Mouse (Mus musculus) spleen, adult 2 months (tissue): ENCODE data around the gene Eri3. TPM values are rescaled to one million over a fixed set of nuclear protein-coding genes. Genes with fewer than 3 reads are reported as not detected.

Experiments used
- DNase-seq, 2 experiments: peaks; one replicate each; pipeline versions ENCODE4 v3.0.0 to v3.0.0-alpha.2; 2012 to 2021; ENCODE audit warnings: low spot score in 2 of 2, low read depth in 1 of 2
- H3K27ac ChIP-seq: fragments of 200-500 bp; 2 replicates; pipeline ENCODE4 v1.5.1; 2012; ENCODE audit warnings: low read length, inconsistent platforms; ENCODE audit not compliant: insufficient read depth
- H3K27me3 ChIP-seq: fragments of 200-500 bp; 2 replicates; pipeline ENCODE4 v1.6.1; 2012; ENCODE audit warnings: mild to moderate bottlenecking, moderate library complexity, low read length, inconsistent platforms; ENCODE audit not compliant: control insufficient read depth, insufficient read depth
- H3K36me3 ChIP-seq: fragments of 200-500 bp; 2 replicates; pipeline ENCODE4 v1.6.1; 2012; ENCODE audit warnings: mild to moderate bottlenecking, low read length, inconsistent platforms; ENCODE audit not compliant: control insufficient read depth, insufficient read depth
- H3K4me1 ChIP-seq: fragments of 200-500 bp; 2 replicates; pipeline ENCODE4 v1.6.1; 2011; ENCODE audit warnings: inconsistent platforms; ENCODE audit not compliant: control insufficient read depth, insufficient read depth, insufficient read length
- H3K4me3 ChIP-seq: fragments of 200-500 bp; 2 replicates; pipeline ENCODE4 v1.5.1; 2011; ENCODE audit warnings: mild to moderate bottlenecking, inconsistent platforms; ENCODE audit not compliant: insufficient read depth, insufficient read length; ENCODE audit errors: extremely low read depth
- CTCF ChIP-seq: fragments of 200-500 bp; IDR thresholded peaks from 2 replicates; pipeline ENCODE4 v1.5.1; 2011; ENCODE audit warnings: mild to moderate bottlenecking, inconsistent platforms; ENCODE audit not compliant: insufficient read depth, insufficient read length, insufficient replicate concordance; ENCODE audit errors: extremely low read depth
- POLR2A ChIP-seq: fragments of 200-500 bp; IDR thresholded peaks from 2 replicates; pipeline ENCODE4 v1.6.1; 2011; ENCODE audit warnings: low read depth, low read length, inconsistent platforms
- WGBS: fragments of 180-500 bp; shearing (Covaris S2); methylation state at CpG from one replicate; pipeline ENCODE4 v1.1.7; 2018; 5-methylcytosine and 5-hydroxymethylcytosine counted together
- polyA plus RNA-seq: library from polyadenylated mRNA; depleted of rRNA; stranded (reverse); fragments of >200 nt; gene quantifications from 2 replicates; pipeline ENCODE4 v1.2.3, GENCODE M21; 2012

Gene Eri3
- polyA plus RNA-seq, 1 experiment = 48.1 TPM

DNA sequence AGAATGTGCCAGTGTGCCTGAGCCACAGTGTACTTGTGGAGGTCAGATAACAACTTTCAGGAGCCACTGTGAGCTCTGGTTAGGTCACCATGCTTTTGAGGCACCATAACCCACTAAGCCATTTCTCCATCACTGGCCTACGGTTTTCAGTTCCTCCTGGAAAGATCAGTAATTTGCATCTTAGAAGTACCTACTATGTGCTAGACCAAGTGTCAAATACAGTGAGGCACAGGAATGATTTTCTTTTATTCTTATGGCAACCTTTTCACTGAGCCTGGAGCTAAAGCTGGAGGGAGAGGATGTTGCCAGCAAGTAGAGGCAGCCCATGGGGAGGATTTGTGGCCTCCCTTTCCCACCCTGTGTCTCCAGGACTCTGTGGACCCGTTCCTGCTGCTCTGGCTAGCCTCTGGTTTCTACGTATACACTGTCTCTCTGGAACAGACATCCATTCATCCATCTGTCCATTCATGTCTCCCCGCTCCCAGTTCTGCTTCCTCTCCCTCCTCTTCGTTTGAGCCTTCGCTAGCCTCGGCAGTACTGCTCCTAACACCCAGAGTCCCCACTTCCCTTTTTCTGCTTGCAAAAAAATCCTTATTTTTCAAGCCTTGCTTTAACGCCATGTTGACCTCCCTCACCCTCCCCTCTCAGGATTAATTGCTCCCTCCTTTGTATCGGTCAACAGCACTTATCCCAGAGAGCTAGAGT is 14.5 kb upstream of the Eri3 start:
- 30% methylated on average over 9 of the region's 9 CpGs for WGBS
- no peaks in the 10 kb centered on the region for H3K27me3 ChIP-seq
- no peak for DNase-seq
- no peak overlapping the region for H3K4me3 ChIP-seq
- TF ChIP-seq CTCF (no peak), POLR2A (no peak)
- no peaks in the 10 kb centered on the region for H3K36me3 ChIP-seq
- no peak overlapping the region for H3K27ac ChIP-seq
- H3K4me1 ChIP-seq = no peaks in the 10 kb centered on the region

DNA sequence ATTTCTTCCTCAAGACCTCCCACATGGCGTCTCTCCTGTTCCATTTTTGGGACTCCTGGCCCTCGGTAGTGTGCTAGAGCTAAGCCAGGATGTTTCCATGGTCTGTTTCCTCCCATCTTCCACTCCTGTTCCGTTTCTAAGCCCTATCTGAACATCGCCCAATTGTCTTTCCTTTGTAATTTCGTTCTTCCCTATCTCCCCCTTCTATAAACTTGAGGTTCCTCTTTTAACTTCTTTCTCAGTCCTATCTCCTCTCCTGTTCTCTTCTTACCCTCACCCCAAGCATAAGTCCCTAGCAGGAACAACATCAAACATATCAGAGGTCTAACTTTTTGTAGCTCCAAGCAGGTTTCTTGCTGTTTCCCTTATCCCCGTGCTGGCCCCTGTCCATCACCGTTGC is 13.2 kb upstream of the Eri3 start:
- TF ChIP-seq CTCF (no peak), POLR2A (no peak)
- DNase-seq = no peak
- Histone ChIP-seq H3K4me3 (no peak overlapping the region), H3K36me3 (no peaks in the 10 kb centered on the region), H3K27me3 (no peaks in the 10 kb centered on the region), H3K4me1 (no peaks in the 10 kb centered on the region), H3K27ac (no peak overlapping the region)
- WGBS = 46% methylated on average over 7 of the region's 7 CpGs

DNA sequence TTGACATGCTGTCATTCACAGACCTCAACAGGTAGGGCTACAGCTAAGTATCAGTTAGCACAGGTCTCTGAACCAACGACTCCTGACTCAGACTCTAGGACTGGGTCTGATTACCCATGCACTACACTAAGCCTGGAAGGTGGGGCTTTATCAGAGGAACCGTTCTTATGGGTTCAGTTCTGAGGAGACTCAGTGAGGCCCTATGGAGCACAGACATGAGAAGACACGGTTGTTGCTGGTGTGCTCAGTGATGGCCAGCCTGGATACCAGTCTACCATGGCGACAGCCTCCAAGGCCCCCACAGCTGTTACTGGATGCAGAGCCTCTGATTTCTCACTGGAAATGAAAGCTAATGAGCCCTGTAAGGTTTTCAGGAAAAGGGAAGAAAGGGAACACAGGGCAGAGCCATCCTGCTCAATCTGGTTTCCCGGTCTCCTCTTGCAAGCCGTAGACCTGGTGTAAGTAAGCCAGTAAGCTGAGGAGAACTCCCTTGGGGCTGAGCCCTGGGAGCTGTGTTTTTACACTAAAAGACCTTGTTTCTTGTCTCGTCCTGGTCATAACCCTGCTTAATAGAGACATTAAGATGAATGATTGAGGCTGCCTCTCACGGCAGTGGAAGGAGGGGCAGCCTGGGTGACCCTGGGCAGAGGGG is 10.7 kb upstream of the Eri3 start:
- no peaks in the 10 kb centered on the region for H3K36me3 ChIP-seq
- H3K27ac ChIP-seq = no peak overlapping the region
- no peak for DNase-seq
- H3K27me3 ChIP-seq = no peaks in the 10 kb centered on the region
- no peaks in the 10 kb centered on the region for H3K4me1 ChIP-seq
- TF ChIP-seq CTCF (no peak), POLR2A (no peak)
- WGBS = 92% methylated on average over 8 of the region's 8 CpGs
- H3K4me3 ChIP-seq = no peak overlapping the region

DNA sequence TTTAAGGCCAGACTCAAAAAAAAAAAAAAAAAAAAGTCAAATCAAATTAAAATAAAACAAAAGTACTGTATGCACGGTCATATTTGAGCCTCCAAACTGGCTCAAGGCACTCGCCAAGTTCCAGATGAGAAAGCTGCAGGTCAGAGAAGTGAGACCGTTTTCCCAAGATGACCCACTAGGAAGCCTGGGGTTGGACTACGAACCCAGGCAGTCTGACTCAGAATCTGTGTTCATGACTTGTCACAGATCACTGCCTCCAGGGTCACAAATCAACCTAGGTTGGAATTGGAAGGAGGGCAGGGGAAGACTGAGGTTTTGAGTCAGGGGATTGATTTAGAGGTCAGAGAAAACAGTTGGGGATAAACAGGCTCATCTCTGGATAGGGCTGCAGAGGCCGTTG is 9.6 kb upstream of the Eri3 start:
- Histone ChIP-seq H3K36me3 (no peaks in the 10 kb centered on the region), H3K27me3 (no peaks in the 10 kb centered on the region)
- 89% methylated on average over 5 of the region's 5 CpGs for WGBS

DNA sequence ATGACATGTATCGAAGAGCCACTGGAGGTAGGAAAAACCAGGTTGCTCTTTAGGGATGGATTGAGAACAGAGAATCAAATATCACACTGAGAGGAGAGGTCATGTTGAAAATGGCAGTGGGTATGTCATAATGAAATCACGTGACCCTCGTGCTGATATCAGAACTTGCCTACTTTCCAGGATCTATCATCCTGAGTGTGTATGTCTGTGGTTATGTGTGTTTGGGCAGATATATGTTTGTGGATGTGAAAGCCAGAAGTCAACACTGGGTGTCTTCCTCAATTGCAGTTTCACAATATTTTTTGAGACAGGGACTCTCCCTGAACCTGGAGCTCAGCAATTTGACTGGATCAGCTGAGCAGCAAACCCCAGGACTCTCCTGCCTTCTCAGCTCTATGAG is 4.7 kb upstream of the Eri3 start:
- DNase-seq = no peak
- Histone ChIP-seq H3K4me1 (no peaks in the 10 kb centered on the region), H3K27ac (no peak overlapping the region), H3K4me3 (no peak overlapping the region), H3K27me3 (no peaks in the 10 kb centered on the region), H3K36me3 (no peaks in the 10 kb centered on the region)
- WGBS = 82% methylated on average over 3 of the region's 3 CpGs
- TF ChIP-seq CTCF = no peak
- TF ChIP-seq POLR2A = no peak

More for the DNA sequence above, 9.6 kb upstream of the Eri3 start:
- DNase-seq = no peak
- Histone ChIP-seq H3K4me3 (no peak overlapping the region), H3K27ac (no peak overlapping the region), H3K4me1 (no peaks in the 10 kb centered on the region)
- TF ChIP-seq POLR2A (no peak), CTCF (no peak)

DNA sequence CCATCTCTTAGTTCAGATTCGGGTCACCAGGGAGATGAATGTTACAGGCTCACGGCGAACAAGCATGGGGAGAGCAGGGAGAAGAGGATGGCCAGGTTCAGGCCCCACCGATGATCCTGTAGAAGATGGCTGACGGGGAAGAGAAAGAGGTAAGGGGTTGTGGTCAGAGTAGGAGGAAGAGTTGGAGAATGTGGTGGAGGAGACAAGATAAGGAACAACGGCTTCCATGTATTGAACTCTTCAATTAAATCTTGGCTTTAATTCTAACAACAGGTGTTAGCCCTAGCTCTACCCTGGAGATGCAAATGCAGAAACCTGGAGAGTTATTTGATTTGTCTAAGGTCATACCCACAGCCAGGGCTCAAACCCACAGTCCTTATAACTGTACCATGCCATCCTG is 3.5 kb upstream of the Eri3 start:
- no peak for TF ChIP-seq CTCF
- no peak for TF ChIP-seq POLR2A
- no peak for DNase-seq
- Histone ChIP-seq H3K27ac (no peak overlapping the region), H3K36me3 (no peaks in the 10 kb centered on the region), H3K4me1 (peaks cover 5% of the 10 kb centered on the region), H3K27me3 (no peaks in the 10 kb centered on the region), H3K4me3 (no peak overlapping the region)
- 73% methylated on average over 6 of the region's 6 CpGs for WGBS

DNA sequence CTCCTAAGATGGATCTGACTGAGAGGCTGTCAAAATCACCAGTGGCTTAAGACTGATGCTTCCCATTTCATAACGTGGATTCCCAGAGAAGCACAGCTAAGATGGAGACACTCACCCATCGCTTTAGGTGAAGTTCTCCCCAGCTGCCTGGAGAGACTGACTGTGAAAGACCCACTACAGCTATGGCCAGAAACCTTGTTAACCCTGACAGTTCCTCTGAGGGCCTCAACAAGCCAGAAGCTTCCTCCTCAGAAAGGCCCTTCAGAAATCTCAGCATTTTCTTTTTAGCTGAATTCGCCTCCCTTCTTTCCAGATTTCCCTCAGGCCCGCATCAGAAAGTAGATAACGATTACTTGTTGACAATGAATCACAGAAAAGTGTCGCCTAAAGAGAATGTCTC is 589 bp upstream of the Eri3 start:
- 56% methylated on average over 6 of the region's 6 CpGs for WGBS
- DNase-seq = no peak
- H3K4me1 ChIP-seq = peaks cover 5% of the 10 kb centered on the region
- TF ChIP-seq POLR2A (no peak), CTCF (no peak)
- H3K4me3 ChIP-seq = no peak overlapping the region
- no peaks in the 10 kb centered on the region for H3K27me3 ChIP-seq
- no peaks in the 10 kb centered on the region for H3K36me3 ChIP-seq
- H3K27ac ChIP-seq = no peak overlapping the region
